Mouse (Mus musculus) E14TG2a.4 (cell line): ENCODE results near the gene Mapk8.

Experiments used
- CTCF ChIP-seq: conservative IDR thresholded peaks from 2 replicates; pipeline ENCODE4 v1.5.1; 2014; ENCODE audit warnings: low read length
- POU5F1 ChIP-seq: IDR thresholded peaks from 2 replicates; pipeline ENCODE4 v1.6.1; 2014; ENCODE audit warnings: low read length, borderline replicate concordance

DNA sequence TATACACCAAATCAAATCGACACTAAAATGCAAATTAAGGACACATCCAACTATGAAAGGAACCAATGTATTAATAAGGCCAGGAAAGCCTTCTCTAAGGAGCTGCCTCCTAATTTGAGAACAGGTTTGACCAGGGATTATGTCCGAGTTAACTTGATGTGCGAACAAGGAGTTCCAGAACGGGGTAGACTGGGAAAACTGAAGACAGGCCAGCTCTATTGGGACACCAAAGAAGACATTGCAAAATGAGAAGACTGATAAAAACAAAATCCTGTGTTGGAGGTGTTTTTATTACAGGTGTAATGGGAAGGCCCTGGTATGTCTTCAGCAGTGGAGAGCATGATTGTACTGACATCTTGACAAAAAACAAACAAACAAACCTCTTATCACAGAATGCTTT is 1.3 kb upstream of the Mapk8 start:
- TF ChIP-seq CTCF (no peak), POU5F1 (no peak)
